Mouse (Mus musculus) embryonic fibroblast, embryonic 13.5 days (primary cell): ENCODE measurements around the gene Faap24.

Experiments
- CTCF ChIP-seq: IDR thresholded peaks from 2 replicates; pipeline ENCODE4 v1.5.1; 2011; ENCODE audit warnings: mild to moderate bottlenecking, control low read depth, low read length, moderate library complexity, borderline replicate concordance; ENCODE audit not compliant: insufficient read depth
- POLR2A ChIP-seq: IDR thresholded peaks from 2 replicates; pipeline ENCODE4 v1.6.1; 2011; ENCODE audit warnings: low read depth, mild to moderate bottlenecking, control low read depth, low read length, moderate library complexity

DNA sequence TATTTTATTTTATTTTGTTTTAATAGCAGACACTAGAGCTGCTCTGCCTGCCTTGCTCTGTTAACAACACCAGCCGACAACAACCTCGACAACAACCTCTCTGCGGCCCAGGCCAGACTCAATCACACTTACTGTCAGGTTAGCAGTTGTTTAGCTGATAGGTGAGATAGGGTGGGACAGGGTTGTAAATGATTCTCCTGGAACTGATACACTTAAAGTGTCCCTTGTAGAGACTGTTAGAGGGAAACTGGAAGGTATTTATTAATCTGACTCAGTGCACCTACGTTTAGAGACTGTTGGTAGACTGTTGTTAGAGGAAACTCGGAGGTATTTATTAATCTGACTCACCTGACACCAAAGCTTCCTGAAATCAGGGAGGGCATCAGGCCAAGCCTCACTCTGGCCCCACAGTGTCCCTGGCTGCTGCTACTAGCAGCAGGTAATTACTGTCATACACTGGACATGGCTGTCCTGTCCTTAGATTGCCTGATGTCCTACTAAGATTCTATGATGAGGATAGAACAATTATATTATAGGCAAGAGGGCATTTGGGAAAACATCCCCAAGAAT, 41.2 kb downstream of the Faap24 start:
- TF ChIP-seq POLR2A (no peak), CTCF (no peak)
